Mouse (Mus musculus): ENCODE data around the gene Tle4.

DNA sequence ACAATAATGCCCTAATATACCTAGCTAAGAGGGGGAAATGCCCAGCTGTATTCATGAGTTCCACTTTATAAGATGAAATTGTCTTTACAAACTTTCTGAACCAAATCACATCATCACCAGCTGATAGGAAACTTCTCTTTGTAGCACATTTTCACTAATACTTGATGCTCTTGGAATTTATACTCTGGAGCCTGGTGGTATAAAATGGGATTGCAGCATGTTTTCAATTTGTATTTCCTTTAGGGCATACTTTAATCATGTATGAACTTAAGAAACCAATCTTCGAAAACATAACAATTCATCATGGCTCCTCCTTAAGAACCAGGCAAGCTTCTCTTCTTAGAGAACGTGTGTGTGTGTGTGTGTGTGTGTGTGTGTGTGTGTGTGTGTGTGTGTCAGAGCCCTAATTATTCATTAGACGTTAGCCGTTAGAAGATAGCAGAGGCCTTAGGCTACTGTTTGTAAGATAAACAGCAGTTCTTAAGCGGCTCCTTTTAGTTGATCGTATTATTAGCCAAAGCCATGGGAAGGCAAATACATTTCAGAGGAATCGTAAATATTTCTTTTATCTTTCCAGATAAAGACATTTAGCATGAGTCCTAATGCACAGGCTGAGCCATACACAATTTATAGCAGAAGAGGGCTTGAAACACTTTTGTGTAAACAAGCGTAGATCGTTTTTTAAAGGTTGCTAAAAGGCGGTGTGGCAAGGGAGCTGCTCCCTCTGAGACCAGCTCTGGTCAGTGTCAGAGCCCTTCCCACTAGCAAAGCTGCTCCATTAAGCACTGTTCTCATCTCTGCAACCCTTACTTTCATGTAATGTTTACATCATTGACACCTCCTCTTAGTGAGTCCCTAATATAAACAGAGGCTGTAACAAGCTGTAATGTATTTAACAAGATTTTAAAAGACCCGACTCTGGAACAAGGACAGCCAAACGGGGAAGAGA lies 173.6 kb downstream of the Tle4 start:
- TF ChIP-seq CTCF (IDR thresholded peaks at IDR 0.05; ENCODE audit: low read depth, low read length) = no peak
- TF ChIP-seq POLR2A (IDR thresholded peaks at IDR 0.05; ENCODE audit: extremely low read depth, insufficient read depth, low read length) = no peak
